ENCODE assay signal across 21 mouse cellular contexts in genomic region chr9:77175870-77176269, GRCm38 (mm10).
DNase-seq lines count a peak whose midpoint lies in the region; ATAC-seq and TF ChIP-seq lines count a peak whose summit lies in the region.
"Had no signal": no experiment of that assay in that cellular context is flagged by ENCODE, and none has a peak within 500 bp of the region (broad histone marks: within the 10 kb centered on the region; RNA-seq: fewer than 3 reads in every experiment).

No protein-coding gene starts in this region.

- H3K4me2 ChIP-seq in forebrain, postnatal 0 days (ENCODE audit: low read depth) = no peak overlapping the region
- no peak overlapping the region for H3K4me2 ChIP-seq in forebrain, embryonic 14.5 days (ENCODE audit: low read length)
- H3K4me2 ChIP-seq in hindbrain, postnatal 0 days (ENCODE audit: low read depth, low read length) = no peak overlapping the region
- no peak overlapping the region for H3K4me2 ChIP-seq in hindbrain, embryonic 13.5 days
- H3K4me2 ChIP-seq in midbrain, embryonic 16.5 days (ENCODE audit: low read length) = no peak overlapping the region
- H3K4me2 ChIP-seq: embryonic facial prominence, embryonic 13.5 days; heart, embryonic 13.5 days had no signal

- H3K4me3 ChIP-seq in forebrain, postnatal 0 days (ENCODE audit: low read depth, low read length) = no peak overlapping the region
- no peak overlapping the region for H3K4me3 ChIP-seq in forebrain, embryonic 14.5 days (ENCODE audit: low read depth, low read length)
- no peak overlapping the region for H3K4me3 ChIP-seq in hindbrain, postnatal 0 days (ENCODE audit: low read length)
- no peak overlapping the region for H3K4me3 ChIP-seq in hindbrain, embryonic 13.5 days
- no peak overlapping the region for H3K4me3 ChIP-seq in midbrain, embryonic 16.5 days (ENCODE audit: low read depth, low read length)
- H3K4me3 ChIP-seq: embryonic facial prominence, embryonic 13.5 days; heart, embryonic 13.5 days had no signal

- H3K9me3 ChIP-seq in forebrain, postnatal 0 days (ENCODE audit: low read length) = no peaks in the 10 kb centered on the region
- no peaks in the 10 kb centered on the region for H3K9me3 ChIP-seq in forebrain, embryonic 14.5 days (replicated peaks; ENCODE audit: control insufficient read depth, low read length)
- no peaks in the 10 kb centered on the region for H3K9me3 ChIP-seq in hindbrain, postnatal 0 days (ENCODE audit: low read length)
- H3K9me3 ChIP-seq in hindbrain, embryonic 13.5 days = no peaks in the 10 kb centered on the region
- H3K9me3 ChIP-seq in midbrain, embryonic 16.5 days (replicated peaks; ENCODE audit: control insufficient read depth, low read length, poor library complexity, severe bottlenecking) = no peaks in the 10 kb centered on the region
- H3K9me3 ChIP-seq: embryonic facial prominence, embryonic 13.5 days; heart, embryonic 13.5 days had no signal

- H3K27me3 ChIP-seq in forebrain, postnatal 0 days (ENCODE audit: insufficient read depth, low read length) = no peaks in the 10 kb centered on the region
- H3K27me3 ChIP-seq in forebrain, embryonic 14.5 days (replicated peaks; ENCODE audit: control insufficient read depth, insufficient read depth, low read length) = no peaks in the 10 kb centered on the region
- no peaks in the 10 kb centered on the region for H3K27me3 ChIP-seq in hindbrain, postnatal 0 days (ENCODE audit: insufficient read depth, low read length)
- no peaks in the 10 kb centered on the region for H3K27me3 ChIP-seq in hindbrain, embryonic 13.5 days
- H3K27me3 ChIP-seq in midbrain, embryonic 16.5 days (ENCODE audit: control insufficient read depth, insufficient read depth, low read depth, low read length) = no peaks in the 10 kb centered on the region
- H3K27me3 ChIP-seq: embryonic facial prominence, embryonic 13.5 days; heart, embryonic 13.5 days had no signal

- H3K27ac ChIP-seq in forebrain, postnatal 0 days (ENCODE audit: low read depth, low read length) = no peak overlapping the region
- H3K27ac ChIP-seq in forebrain, embryonic 14.5 days (ENCODE audit: low read depth, low read length) = no peak overlapping the region
- no peak overlapping the region for H3K27ac ChIP-seq in hindbrain, postnatal 0 days
- no peak overlapping the region for H3K27ac ChIP-seq in hindbrain, embryonic 13.5 days
- no peak overlapping the region for H3K27ac ChIP-seq in midbrain, embryonic 16.5 days (ENCODE audit: low read length)
- H3K27ac ChIP-seq: embryonic facial prominence, embryonic 13.5 days; heart, embryonic 13.5 days had no signal

- no peaks in the 10 kb centered on the region for H3K36me3 ChIP-seq in forebrain, postnatal 0 days (ENCODE audit: insufficient read depth)
- H3K36me3 ChIP-seq in forebrain, embryonic 14.5 days (ENCODE audit: control insufficient read depth, insufficient read depth, low read length) = no peaks in the 10 kb centered on the region
- H3K36me3 ChIP-seq in hindbrain, postnatal 0 days (ENCODE audit: insufficient read depth, low read length) = no peaks in the 10 kb centered on the region
- H3K36me3 ChIP-seq in hindbrain, embryonic 13.5 days = no peaks in the 10 kb centered on the region
- H3K36me3 ChIP-seq in midbrain, embryonic 16.5 days (ENCODE audit: control insufficient read depth, insufficient read depth, low read length) = no peaks in the 10 kb centered on the region
- H3K36me3 ChIP-seq: embryonic facial prominence, embryonic 13.5 days had no signal

- WGBS in forebrain, postnatal 0 days = 73% methylated on average over 3 of the region's 3 CpGs
- 79% methylated on average over 3 of the region's 3 CpGs for WGBS in forebrain, embryonic 14.5 days
- WGBS in hindbrain, postnatal 0 days = 66% methylated on average over 3 of the region's 3 CpGs
- WGBS in hindbrain, embryonic 13.5 days = 75% methylated on average over 3 of the region's 3 CpGs
- WGBS in midbrain, embryonic 16.5 days = 58% methylated on average over 3 of the region's 3 CpGs

- no peak overlapping the region for H3K9ac ChIP-seq in forebrain, postnatal 0 days
- no peak overlapping the region for H3K9ac ChIP-seq in forebrain, embryonic 14.5 days (ENCODE audit: low read length)
- H3K9ac ChIP-seq in hindbrain, postnatal 0 days (replicated peaks; ENCODE audit: low read length) = no peak overlapping the region
- H3K9ac ChIP-seq in hindbrain, embryonic 13.5 days = no peak overlapping the region
- no peak overlapping the region for H3K9ac ChIP-seq in midbrain, embryonic 16.5 days (ENCODE audit: low read depth, low read length)
- H3K9ac ChIP-seq: embryonic facial prominence, embryonic 13.5 days; heart, embryonic 13.5 days had no signal

- TF ChIP-seq CTCF in forebrain, postnatal 0 days (IDR thresholded peaks at IDR 0.05; ENCODE audit: low read depth) = no peak
- no peak for TF ChIP-seq CTCF in hindbrain, postnatal 0 days (IDR thresholded peaks at IDR 0.05; ENCODE audit: low read depth)

- ATAC-seq in forebrain, postnatal 0 days = peak; percentile 38; the same call in 1 of the 2 replicates
- no peak for ATAC-seq in forebrain, embryonic 14.5 days
- no peak for ATAC-seq in hindbrain, postnatal 0 days
- ATAC-seq in hindbrain, embryonic 13.5 days (ENCODE audit: low FRiP score) = no peak
- peak; percentile 82 for ATAC-seq in midbrain, embryonic 16.5 days
- no peak for ATAC-seq in inflammation-experienced regulatory T-cells, adult 6 months
- ATAC-seq: forebrain, embryonic 16.5 days; intestine, postnatal 0 days had no signal

- no peaks in the 10 kb centered on the region for H3K4me1 ChIP-seq in forebrain, postnatal 0 days (ENCODE audit: insufficient read depth)
- no peaks in the 10 kb centered on the region for H3K4me1 ChIP-seq in forebrain, embryonic 14.5 days (ENCODE audit: control insufficient read depth, insufficient read depth, low read length)
- no peaks in the 10 kb centered on the region for H3K4me1 ChIP-seq in hindbrain, postnatal 0 days (ENCODE audit: insufficient read depth, low read length)
- H3K4me1 ChIP-seq in hindbrain, embryonic 13.5 days (replicated peaks) = no peaks in the 10 kb centered on the region; the same call in 1 of the 2 replicates
- no peaks in the 10 kb centered on the region for H3K4me1 ChIP-seq in midbrain, embryonic 16.5 days (ENCODE audit: control insufficient read depth, insufficient read depth, low read length)
- H3K4me1 ChIP-seq: embryonic facial prominence, embryonic 13.5 days; heart, embryonic 13.5 days had no signal

- DNase-seq in forebrain, postnatal 0 days = peak; percentile 7
- DNase-seq in forebrain, embryonic 14.5 days (ENCODE audit: low spot score) = no peak
- DNase-seq in hindbrain, postnatal 0 days (ENCODE audit: low spot score) = peak; percentile 9
- DNase-seq in brain, adult 2 months (ENCODE audit: low read depth, low spot score) = peak; percentile 53
- no peak for DNase-seq in gastrocnemius, adult 8-10 months (ENCODE audit: low spot score in 2 of 2)
- DNase-seq: adrenal gland, adult 2 months; adrenal gland, postnatal 36 days; cerebellum, adult 11-12 months; cerebellum, adult 9-10 months; cerebellum, postnatal 25 days; gastrocnemius, postnatal 25 days; heart, adult 11 months; heart, postnatal 36 days; kidney, adult 8-10 months had no signal

Comparison
In these comparisons a context has a peak if more than half of its experiments do, and no peak if none do; other contexts are left out.
1. ATAC-seq: peak in forebrain, postnatal 0 days (single experiment) and midbrain, embryonic 16.5 days (single experiment); none in forebrain, embryonic 14.5 days (single experiment), hindbrain, postnatal 0 days (single experiment), hindbrain, embryonic 13.5 days (single experiment) and inflammation-experienced regulatory T-cells, adult 6 months (single experiment).
2. DNase-seq: peak in forebrain, postnatal 0 days (single experiment), hindbrain, postnatal 0 days (single experiment) and brain, adult 2 months (single experiment); none in forebrain, embryonic 14.5 days (single experiment) and gastrocnemius, adult 8-10 months (0 of 2).